Mouse (Mus musculus): Measurements from ENCODE around the gene Bcat1. TPM values are rescaled to one million over a fixed set of nuclear protein-coding genes. Genes with fewer than 3 reads are reported as not detected.

Bcat1 gene
- total and polyA plus RNA-seq, 3 experiments = 0.11 TPM; not detected in 2

- Histone ChIP-seq H3K9me3 (replicated peaks) (peaks cover 53% of the 10 kb centered on the region), H3K4me1 (ENCODE audit: insufficient read depth, low read depth, low read length) (no peaks in the 10 kb centered on the region), H3K27me3 (ENCODE audit: insufficient read depth, low read length) (no peaks in the 10 kb centered on the region), H3K36me3 (replicated peaks) (no peaks in the 10 kb centered on the region), H3K4me3 (ENCODE audit: low read depth, low read length) (no peak overlapping the region)
- no peak for TF ChIP-seq GATA2 (IDR thresholded peaks at IDR 0.05; ENCODE audit: borderline replicate concordance, low read depth, low read length)
- no peak for TF ChIP-seq CTCF (IDR thresholded peaks at IDR 0.05; ENCODE audit: low read depth, low read length)
- TF ChIP-seq TAL1 (conservative IDR thresholded peaks at IDR 0.05; ENCODE audit: low read depth, low read length) = no peak
- no peak for TF ChIP-seq GATA1 (IDR thresholded peaks at IDR 0.05; ENCODE audit: borderline replicate concordance, low read length)
- no peak for TF ChIP-seq POLR2AphosphoS5 (IDR thresholded peaks at IDR 0.05; ENCODE audit: insufficient replicate concordance, low read depth, low read length)
- no peak for DNase-seq (ENCODE audit: low spot score)
- no peak for ATAC-seq (ENCODE audit: extremely low read depth, insufficient number of reproducible peaks, low FRiP score, poor library complexity, severe bottlenecking)
These were observed 20.6 kb downstream of the Bcat1 start for GRCm38 (mm10) chr6:145055277-145055858.

GRCm38 (mm10) chr6:145052669-145053068, 23.3 kb downstream of the Bcat1 start:
- H3K9me3 ChIP-seq (replicated peaks) = peaks cover 69% of the 10 kb centered on the region
- no peak overlapping the region for H3K4me3 ChIP-seq (ENCODE audit: low read depth, low read length)
- ATAC-seq (ENCODE audit: extremely low read depth, insufficient number of reproducible peaks, low FRiP score, poor library complexity, severe bottlenecking) (no peak), DNase-seq (ENCODE audit: low spot score) (no peak)
- no peaks in the 10 kb centered on the region for H3K36me3 ChIP-seq (replicated peaks)
- TF ChIP-seq POLR2AphosphoS5 (IDR thresholded peaks at IDR 0.05; ENCODE audit: insufficient replicate concordance, low read depth, low read length) = no peak
- no peak for TF ChIP-seq GATA2 (IDR thresholded peaks at IDR 0.05; ENCODE audit: borderline replicate concordance, low read depth, low read length)
- no peak for TF ChIP-seq CTCF (IDR thresholded peaks at IDR 0.05; ENCODE audit: low read depth, low read length)
- no peak for TF ChIP-seq TAL1 (conservative IDR thresholded peaks at IDR 0.05; ENCODE audit: low read depth, low read length)
- no peak for TF ChIP-seq GATA1 (IDR thresholded peaks at IDR 0.05; ENCODE audit: borderline replicate concordance, low read length)
- no peaks in the 10 kb centered on the region for H3K27me3 ChIP-seq (ENCODE audit: insufficient read depth, low read length)
- H3K4me1 ChIP-seq (ENCODE audit: insufficient read depth, low read depth, low read length) = no peaks in the 10 kb centered on the region

GRCm38 (mm10) chr6:145050899-145051298, 25.1 kb downstream of the Bcat1 start:
- Histone ChIP-seq H3K4me1 (ENCODE audit: insufficient read depth, low read depth, low read length) (no peaks in the 10 kb centered on the region), H3K36me3 (replicated peaks) (no peaks in the 10 kb centered on the region), H3K9me3 (replicated peaks) (peaks cover 75% of the 10 kb centered on the region), H3K27me3 (ENCODE audit: insufficient read depth, low read length) (no peaks in the 10 kb centered on the region), H3K4me3 (ENCODE audit: low read depth, low read length) (no peak overlapping the region)
- TF ChIP-seq GATA2 (IDR thresholded peaks at IDR 0.05; ENCODE audit: borderline replicate concordance, low read depth, low read length) (no peak), GATA1 (IDR thresholded peaks at IDR 0.05; ENCODE audit: borderline replicate concordance, low read length) (no peak), CTCF (IDR thresholded peaks at IDR 0.05; ENCODE audit: low read depth, low read length) (no peak), TAL1 (conservative IDR thresholded peaks at IDR 0.05; ENCODE audit: low read depth, low read length) (no peak), POLR2AphosphoS5 (IDR thresholded peaks at IDR 0.05; ENCODE audit: insufficient replicate concordance, low read depth, low read length) (no peak)
- ATAC-seq (ENCODE audit: extremely low read depth, insufficient number of reproducible peaks, low FRiP score, poor library complexity, severe bottlenecking) = no peak
- no peak for DNase-seq (ENCODE audit: low spot score)

- Histone ChIP-seq H3K9me3 (replicated peaks) (peaks cover 78% of the 10 kb centered on the region), H3K4me3 (ENCODE audit: low read depth, low read length) (peak overlapping the region; percentile 30; the same call in 1 of the 2 replicates), H3K27me3 (ENCODE audit: insufficient read depth, low read length) (no peaks in the 10 kb centered on the region), H3K36me3 (replicated peaks) (no peaks in the 10 kb centered on the region), H3K4me1 (ENCODE audit: insufficient read depth, low read depth, low read length) (no peaks in the 10 kb centered on the region)
- no peak for DNase-seq (ENCODE audit: low spot score)
- no peak for ATAC-seq (ENCODE audit: extremely low read depth, insufficient number of reproducible peaks, low FRiP score, poor library complexity, severe bottlenecking)
- TF ChIP-seq GATA1 (IDR thresholded peaks at IDR 0.05; ENCODE audit: borderline replicate concordance, low read length) = no peak
- TF ChIP-seq CTCF (IDR thresholded peaks at IDR 0.05; ENCODE audit: low read depth, low read length) = no peak
- TF ChIP-seq GATA2 (IDR thresholded peaks at IDR 0.05; ENCODE audit: borderline replicate concordance, low read depth, low read length) = no peak
- TF ChIP-seq POLR2AphosphoS5 (IDR thresholded peaks at IDR 0.05; ENCODE audit: insufficient replicate concordance, low read depth, low read length) = no peak
- no peak for TF ChIP-seq TAL1 (conservative IDR thresholded peaks at IDR 0.05; ENCODE audit: low read depth, low read length)
These were observed 27.6 kb downstream of the Bcat1 start for GRCm38 (mm10) chr6:145048131-145048997.

- H3K4me3 ChIP-seq (ENCODE audit: low read depth, low read length) = no peak overlapping the region
- H3K9me3 ChIP-seq (replicated peaks) = peaks cover 75% of the 10 kb centered on the region
- no peaks in the 10 kb centered on the region for H3K27me3 ChIP-seq (ENCODE audit: insufficient read depth, low read length)
- no peaks in the 10 kb centered on the region for H3K4me1 ChIP-seq (ENCODE audit: insufficient read depth, low read depth, low read length)
- no peak for DNase-seq (ENCODE audit: low spot score)
- no peak for ATAC-seq (ENCODE audit: extremely low read depth, insufficient number of reproducible peaks, low FRiP score, poor library complexity, severe bottlenecking)
- no peaks in the 10 kb centered on the region for H3K36me3 ChIP-seq (replicated peaks)
- no peak for TF ChIP-seq CTCF (IDR thresholded peaks at IDR 0.05; ENCODE audit: low read depth, low read length)
- TF ChIP-seq TAL1 (conservative IDR thresholded peaks at IDR 0.05; ENCODE audit: low read depth, low read length) = no peak
- no peak for TF ChIP-seq GATA1 (IDR thresholded peaks at IDR 0.05; ENCODE audit: borderline replicate concordance, low read length)
- no peak for TF ChIP-seq POLR2AphosphoS5 (IDR thresholded peaks at IDR 0.05; ENCODE audit: insufficient replicate concordance, low read depth, low read length)
- no peak for TF ChIP-seq GATA2 (IDR thresholded peaks at IDR 0.05; ENCODE audit: borderline replicate concordance, low read depth, low read length)
These were observed 28.5 kb downstream of the Bcat1 start for GRCm38 (mm10) chr6:145047445-145047857.

- TF ChIP-seq GATA1 (IDR thresholded peaks at IDR 0.05; ENCODE audit: borderline replicate concordance, low read length) (no peak), CTCF (IDR thresholded peaks at IDR 0.05; ENCODE audit: low read depth, low read length) (no peak), TAL1 (conservative IDR thresholded peaks at IDR 0.05; ENCODE audit: low read depth, low read length) (no peak), POLR2AphosphoS5 (IDR thresholded peaks at IDR 0.05; ENCODE audit: insufficient replicate concordance, low read depth, low read length) (no peak), GATA2 (IDR thresholded peaks at IDR 0.05; ENCODE audit: borderline replicate concordance, low read depth, low read length) (no peak)
- no peak for DNase-seq (ENCODE audit: low spot score)
These were observed 29.6 kb downstream of the Bcat1 start for GRCm38 (mm10) chr6:145046266-145046890.

More at GRCm38 (mm10) chr6:145046266-145046890, 29.6 kb downstream of the Bcat1 start:
- Histone ChIP-seq H3K36me3 (replicated peaks) (no peaks in the 10 kb centered on the region), H3K4me3 (ENCODE audit: low read depth, low read length) (no peak overlapping the region), H3K4me1 (ENCODE audit: insufficient read depth, low read depth, low read length) (no peaks in the 10 kb centered on the region), H3K27me3 (ENCODE audit: insufficient read depth, low read length) (no peaks in the 10 kb centered on the region), H3K9me3 (replicated peaks) (peaks cover 74% of the 10 kb centered on the region)
- no peak for ATAC-seq (ENCODE audit: extremely low read depth, insufficient number of reproducible peaks, low FRiP score, poor library complexity, severe bottlenecking)

Measured in G1E (cell line).